In the genomic region with DNA sequence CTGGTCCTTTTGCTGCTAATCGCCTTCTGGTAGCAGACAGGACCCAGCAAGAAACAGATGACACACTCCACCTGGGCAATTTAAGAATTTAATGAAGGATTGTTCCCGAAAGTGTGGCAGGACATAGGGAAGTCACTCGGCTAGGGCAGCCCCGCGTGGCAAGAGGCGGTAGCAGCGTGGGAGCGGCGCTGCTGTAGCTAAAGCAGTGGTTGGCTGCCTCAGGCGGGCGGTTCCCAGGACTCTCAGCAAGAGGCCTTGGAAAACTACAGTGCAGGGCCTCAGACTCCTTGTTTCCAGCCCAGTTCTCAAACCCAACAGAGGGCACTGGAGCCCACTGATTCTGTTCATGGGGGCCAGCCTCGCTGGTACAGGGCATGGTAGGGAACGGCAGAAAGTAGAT, we compare ENCODE assay signal across 8 mouse cellular contexts.
DNase-seq lines count a peak whose midpoint lies in the region; ATAC-seq and TF ChIP-seq lines count a peak whose summit lies in the region.

No protein-coding gene starts in this region.

- H3K9ac ChIP-seq in heart, adult 2 months (ENCODE audit: low read depth, low read length), result no peak overlapping the region
- H3K9ac ChIP-seq in lung, embryonic 16.5 days (ENCODE audit: low read length), result peak overlapping the region; percentile 44
- no peak overlapping the region for H3K9ac ChIP-seq in stomach, embryonic 15.5 days

- intact Hi-C loops in heart, adult 2 months (cut with DNase I), result no loop called here

- no peaks in the 10 kb centered on the region for H3K27me3 ChIP-seq in heart, adult 2 months (ENCODE audit: control insufficient read depth, insufficient read depth, low read length)
- no peaks in the 10 kb centered on the region for H3K27me3 ChIP-seq in kidney, adult 2 months (replicated peaks; ENCODE audit: control insufficient read depth, insufficient read depth, low read length)
- H3K27me3 ChIP-seq in lung, embryonic 16.5 days (ENCODE audit: control insufficient read depth, insufficient read depth, low read depth, low read length), result no peaks in the 10 kb centered on the region
- H3K27me3 ChIP-seq in stomach, embryonic 15.5 days (replicated peaks), result no peaks in the 10 kb centered on the region

- no peak overlapping the region for H3K27ac ChIP-seq in heart, adult 2 months
- no peak overlapping the region for H3K27ac ChIP-seq in kidney, adult 2 months (ENCODE audit: insufficient read depth, low read depth, low read length)
- H3K27ac ChIP-seq in lung, embryonic 16.5 days (ENCODE audit: low read length), result no peak overlapping the region
- no peak overlapping the region for H3K27ac ChIP-seq in stomach, embryonic 15.5 days

- no peak for TF ChIP-seq EP300 in heart, adult 2 months (IDR thresholded peaks at IDR 0.05; ENCODE audit: insufficient read depth, low read depth, low read length)

- TF ChIP-seq CTCF in heart, adult 2 months (IDR thresholded peaks at IDR 0.05), result peak; percentile 19
- no peak for TF ChIP-seq CTCF in kidney, adult 2 months (conservative IDR thresholded peaks at IDR 0.05; ENCODE audit: insufficient read depth, insufficient read length, low read depth, low read length)

- H3K9me3 ChIP-seq in lung, embryonic 16.5 days (ENCODE audit: control insufficient read depth, low read length), result no peaks in the 10 kb centered on the region
- no peaks in the 10 kb centered on the region for H3K9me3 ChIP-seq in stomach, embryonic 15.5 days

- peak overlapping the region; percentile 49 for H3K4me2 ChIP-seq in lung, embryonic 16.5 days (ENCODE audit: low read depth, low read length)
- H3K4me2 ChIP-seq in stomach, embryonic 15.5 days, result peak overlapping the region; percentile 42

- peak; percentile 80; the same call in 1 of the 2 replicates for ATAC-seq in lung, embryonic 16.5 days (ENCODE audit: low read depth)
- peak; percentile 56; the same call in 1 of the 2 replicates for ATAC-seq in stomach, embryonic 15.5 days (ENCODE audit: insufficient read depth, low FRiP score, low read depth)

- H3K4me1 ChIP-seq in heart, adult 2 months (ENCODE audit: control insufficient read depth, insufficient read depth, low read length), result no peaks in the 10 kb centered on the region; the same call in 1 of the 2 replicates
- no peaks in the 10 kb centered on the region; the same call in 1 of the 2 replicates for H3K4me1 ChIP-seq in kidney, adult 2 months (ENCODE audit: control insufficient read depth, insufficient read depth, low read length)
- H3K4me1 ChIP-seq in lung, embryonic 16.5 days (replicated peaks; ENCODE audit: control insufficient read depth, insufficient read depth, low read length), result no peaks in the 10 kb centered on the region; the same call in 1 of the 2 replicates
- H3K4me1 ChIP-seq in stomach, embryonic 15.5 days, result no peaks in the 10 kb centered on the region

- H3K79me2 ChIP-seq in heart, adult 2 months (replicated peaks; ENCODE audit: control insufficient read depth, insufficient read depth, low read length), result no peaks in the 10 kb centered on the region

- no peak overlapping the region for H3K4me3 ChIP-seq in heart, adult 2 months
- H3K4me3 ChIP-seq in kidney, adult 2 months (ENCODE audit: insufficient read depth, low read depth, low read length), result peak overlapping the region; percentile 31; the same call in 1 of the 2 replicates
- H3K4me3 ChIP-seq in lung, embryonic 16.5 days (ENCODE audit: low read length), result peak overlapping the region; percentile 23
- H3K4me3 ChIP-seq in stomach, embryonic 15.5 days (replicated peaks), result no peak overlapping the region

- DNase-seq in right cerebral cortex, postnatal 4 days, result peak; percentile 13
- DNase-seq in right cerebral cortex, adult 2 months (ENCODE audit: low spot score in 2 of 2), result no peak
- DNase-seq in heart, adult 2 months, result peak; percentile 22 to 23
- peak; percentile 51 for DNase-seq in kidney, adult 2 months
- no peak for DNase-seq in layer of hippocampus, adult 9-11 months
- no peak for DNase-seq in gastrocnemius, postnatal 25 days

- 32% methylated on average over 13 of the region's 13 CpGs for WGBS in heart, adult 2 months
- WGBS in kidney, adult 2 months, result 24% methylated on average over 12 of the region's 13 CpGs
- WGBS in lung, embryonic 16.5 days, result 21% methylated on average over 13 of the region's 13 CpGs
- 24% methylated on average over 13 of the region's 13 CpGs for WGBS in stomach, embryonic 15.5 days

- H3K36me3 ChIP-seq in heart, adult 2 months (ENCODE audit: control insufficient read depth, insufficient read depth, low read length), result no peaks in the 10 kb centered on the region
- no peaks in the 10 kb centered on the region for H3K36me3 ChIP-seq in kidney, adult 2 months (ENCODE audit: control insufficient read depth, insufficient read depth, low read length)
- no peaks in the 10 kb centered on the region for H3K36me3 ChIP-seq in lung, embryonic 16.5 days (ENCODE audit: control insufficient read depth, insufficient read depth, low read length)
- no peaks in the 10 kb centered on the region for H3K36me3 ChIP-seq in stomach, embryonic 15.5 days

- no peak for TF ChIP-seq POLR2A in heart, adult 2 months (IDR thresholded peaks at IDR 0.05; ENCODE audit: insufficient read depth, low read depth, low read length)
- TF ChIP-seq POLR2A in kidney, adult 2 months (IDR thresholded peaks at IDR 0.05; ENCODE audit: low read depth, low read length), result no peak

Comparison
In these comparisons a context has a peak if more than half of its experiments do, and no peak if none do; other contexts are left out.
1. DNase-seq: peak in right cerebral cortex, postnatal 4 days (single experiment), heart, adult 2 months (2 of 2) and kidney, adult 2 months (single experiment); none in right cerebral cortex, adult 2 months (0 of 2), layer of hippocampus, adult 9-11 months (single experiment) and gastrocnemius, postnatal 25 days (single experiment).
2. H3K4me3 ChIP-seq: peak in kidney, adult 2 months (single experiment) and lung, embryonic 16.5 days (single experiment); none in heart, adult 2 months (single experiment) and stomach, embryonic 15.5 days (single experiment).